Mouse (Mus musculus) kidney, postnatal 10 days (tissue): ENCODE measurements around the gene Fancb.

Experiments used
- DNase-seq: peaks from one replicate; pipeline ENCODE4 v3.0.0; 2021; ENCODE audit warnings: mixed read lengths

Fancb gene

DNA sequence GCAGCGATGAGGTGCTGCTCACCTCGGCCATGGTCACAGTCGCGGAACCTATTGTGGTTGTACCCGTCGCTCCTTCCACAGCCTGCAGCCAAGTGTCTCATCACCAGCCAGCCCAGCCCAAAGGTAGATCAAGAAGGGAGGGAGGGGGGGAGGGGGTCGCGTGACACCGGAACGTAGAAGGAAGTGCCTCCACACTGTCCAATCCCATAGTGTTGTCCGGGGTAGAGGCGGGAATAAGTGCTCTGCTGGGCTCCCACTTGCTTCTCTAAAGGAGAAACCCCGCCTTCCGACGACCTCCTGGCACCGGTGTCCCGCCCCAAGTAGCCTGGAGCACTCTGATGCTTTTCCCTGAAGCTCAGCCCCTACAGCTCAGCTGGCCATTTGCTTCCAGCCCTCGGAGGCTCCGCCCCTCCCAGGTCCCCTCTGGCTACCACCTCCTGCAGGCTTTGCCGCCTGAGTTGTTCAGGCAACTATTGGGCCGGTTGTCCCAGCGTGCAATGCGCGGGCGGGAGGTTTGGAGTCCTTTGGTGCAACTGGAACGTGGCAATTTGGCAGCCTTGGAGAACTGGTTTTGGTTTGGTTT, at the start of gene Fancb, which contains the start of gene Mospd2:
Fancb (plus strand) TSS at position 400 of the 583 bp plus-strand sequence.
Mospd2 (minus strand) TSS at position 183 of the 583 bp plus-strand sequence.
- DNase-seq = peak; percentile 90

DNA sequence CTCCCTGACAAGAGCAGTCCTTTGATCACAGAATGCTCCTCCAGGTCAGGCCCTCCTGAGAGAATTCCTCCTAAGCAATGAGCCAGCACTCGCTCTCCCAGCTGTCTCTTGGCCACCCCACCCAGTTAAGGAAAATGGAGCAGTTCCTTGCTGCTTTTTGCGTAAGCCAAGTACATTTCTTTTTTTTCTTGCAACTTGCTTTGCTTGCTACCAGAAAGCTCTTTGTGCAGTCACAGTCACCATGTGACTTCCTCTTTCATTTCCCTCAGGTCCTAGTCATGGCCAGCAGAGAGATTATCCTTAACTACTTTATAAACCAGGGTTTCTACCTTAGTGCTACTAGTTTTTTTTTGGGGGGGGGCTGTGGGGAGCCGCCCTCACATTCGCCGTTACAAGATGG, 38.9 kb upstream of the Fancb start:
- no peak for DNase-seq

DNA sequence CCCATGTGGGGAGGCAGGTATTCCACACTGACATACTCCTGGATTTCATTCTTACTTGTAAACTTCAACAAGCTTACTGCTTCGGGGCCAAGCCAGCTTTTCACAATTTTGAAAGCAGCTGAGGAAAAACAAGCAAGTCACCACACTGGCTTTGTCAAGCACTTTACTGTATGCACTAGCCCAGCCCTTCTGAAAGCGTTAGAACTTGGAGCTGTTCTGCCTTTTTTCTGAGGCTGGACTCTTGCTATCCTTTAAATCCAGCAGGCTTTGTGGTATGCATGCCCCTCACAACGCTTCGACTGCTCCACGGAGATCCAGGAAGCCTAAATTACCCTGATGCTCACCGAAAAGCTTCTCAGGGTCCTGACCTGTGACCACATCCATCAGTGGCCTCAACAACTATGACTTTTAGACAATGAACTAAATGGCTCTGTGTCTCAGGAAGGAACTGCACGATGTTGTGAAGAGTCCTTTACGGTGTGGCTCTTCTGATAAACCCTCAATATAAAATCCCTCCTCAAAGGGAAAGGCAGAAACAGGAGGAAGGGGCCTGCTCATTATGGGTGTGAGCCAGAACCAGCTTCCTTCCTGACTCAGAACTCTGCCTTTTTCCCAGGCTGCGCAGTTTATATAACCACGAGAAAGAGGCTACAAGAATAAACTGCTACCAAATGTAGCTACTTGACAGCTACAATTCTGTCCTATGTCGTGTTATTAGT, 28.4 kb upstream of the Fancb start:
- peak; percentile 16 for DNase-seq

DNA sequence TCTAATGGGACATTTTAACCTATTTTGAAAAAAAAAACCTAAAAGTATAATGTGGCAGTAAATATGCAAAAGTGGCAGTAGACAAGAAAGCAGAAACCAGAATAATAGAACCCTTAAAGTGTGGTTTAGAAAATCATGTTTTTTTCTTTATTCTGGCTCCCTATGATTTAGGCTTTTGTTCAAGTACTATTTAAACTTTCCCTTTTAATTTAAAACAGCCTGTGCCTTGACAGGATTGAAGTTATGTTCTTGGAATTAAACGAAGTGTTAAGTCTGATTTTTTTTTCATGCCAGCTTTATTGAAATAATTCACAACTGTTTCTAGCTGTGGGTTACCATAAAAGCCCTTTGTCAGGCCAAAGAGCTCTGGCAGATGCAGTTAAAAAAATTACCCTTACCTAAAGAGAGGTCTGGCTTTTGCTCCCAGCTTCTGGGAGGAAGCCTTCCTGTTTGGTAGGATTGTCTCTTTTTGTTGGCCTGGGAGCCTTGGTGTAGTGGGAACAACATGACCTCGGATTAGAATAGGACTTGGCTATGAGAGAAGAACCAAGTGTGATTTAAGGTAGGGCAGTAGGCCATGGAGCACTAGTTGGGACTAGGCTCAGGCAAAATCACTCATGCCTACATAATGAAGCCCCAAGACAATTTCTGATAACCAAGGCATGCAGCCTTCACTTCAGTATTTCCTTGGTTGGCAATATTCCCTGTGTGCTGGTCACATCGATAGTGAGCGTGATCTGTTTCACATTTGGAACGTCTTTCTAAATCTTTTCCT, 27.6 kb upstream of the Fancb start:
- no peak for DNase-seq

DNA sequence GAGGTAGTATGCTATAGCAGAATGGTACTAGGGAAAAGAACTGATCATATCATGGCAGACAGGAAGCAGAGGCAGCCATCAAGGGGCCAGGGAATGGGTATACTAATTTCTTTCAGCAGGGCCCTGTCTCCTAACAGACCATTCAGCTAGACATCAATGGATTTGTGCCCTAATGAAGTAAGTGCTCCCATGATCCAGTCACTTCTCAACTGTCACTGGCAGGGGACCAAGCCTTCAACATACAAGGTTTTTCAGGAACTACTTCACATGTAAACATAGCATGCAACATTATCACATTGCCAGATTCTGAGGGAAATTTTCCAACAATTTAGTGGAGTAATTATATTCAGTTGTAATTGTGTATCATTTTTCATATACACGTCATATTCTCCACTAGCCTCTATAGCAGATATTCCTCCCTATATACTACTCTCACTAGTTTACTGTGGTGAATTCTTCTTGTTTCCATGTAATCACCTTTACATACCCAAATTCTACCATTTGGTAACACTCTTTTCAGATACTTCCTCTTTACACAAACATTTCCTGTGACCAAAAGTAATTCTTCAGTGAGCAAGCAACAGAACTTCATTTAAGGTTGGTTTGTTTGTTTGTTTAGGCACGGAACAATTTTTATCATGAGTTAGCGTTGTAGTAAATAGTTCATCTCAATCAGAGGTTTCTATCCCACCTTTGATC, 14.5 kb upstream of the Fancb start:
- no peak for DNase-seq

DNA sequence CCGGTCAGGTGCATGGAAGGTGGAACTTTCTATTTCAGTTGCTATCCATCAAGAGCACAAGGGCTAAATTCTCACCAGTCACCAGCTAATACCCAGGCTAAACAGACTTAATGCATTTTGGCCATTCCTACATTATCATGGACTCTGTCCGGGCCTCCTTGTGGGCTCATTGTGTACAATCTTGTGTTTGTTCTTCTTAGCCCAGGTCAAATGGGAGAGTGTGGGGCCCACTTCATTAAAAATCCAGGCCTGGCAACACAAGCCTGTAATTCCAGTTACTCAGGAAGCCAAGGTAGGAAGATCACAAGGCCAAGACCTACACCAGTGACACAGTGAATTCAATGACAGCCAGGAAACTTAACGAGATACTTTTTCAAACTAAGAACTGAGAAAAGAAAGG, 9.2 kb upstream of the Fancb start:
- DNase-seq = no peak

DNA sequence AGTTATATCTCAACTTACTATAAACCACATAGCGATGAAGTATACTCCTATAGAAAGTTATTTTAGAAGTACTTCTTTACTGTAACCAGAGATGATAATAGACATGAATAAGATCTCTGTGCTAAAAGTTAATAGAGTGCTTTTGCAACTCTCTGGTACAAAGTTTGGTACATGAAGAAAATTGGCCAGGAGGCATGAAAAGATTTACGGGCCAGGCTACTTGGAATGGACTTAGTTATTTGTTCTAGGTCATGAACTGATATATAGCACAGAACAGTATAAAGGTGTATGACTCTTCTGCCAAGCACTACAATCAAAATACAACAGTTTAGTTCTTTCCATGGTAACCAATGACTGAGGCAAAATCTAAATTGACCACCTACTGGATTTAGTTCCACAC, 1.5 kb upstream of the Fancb start:
- DNase-seq = no peak

- DNase-seq = no peak
These were observed 22.7 kb downstream of the Fancb start for GRCm38 (mm10) chrX:165003141-165003540.

GRCm38 (mm10) chrX:165004779-165005324, 24.5 kb downstream of the Fancb start, which contains the start of gene Gm17604:
Gene Gm17604 (minus strand): TSS chrX:165004829.
- no peak for DNase-seq
